Mouse (Mus musculus): ENCODE results near the gene Gstp3.
"Not testable (repeated sequence)": the region's sequence is repeated elsewhere in the genome, so short reads cannot be mapped to it uniquely, and the experiment has no call there.

Gstp3 gene

DNA sequence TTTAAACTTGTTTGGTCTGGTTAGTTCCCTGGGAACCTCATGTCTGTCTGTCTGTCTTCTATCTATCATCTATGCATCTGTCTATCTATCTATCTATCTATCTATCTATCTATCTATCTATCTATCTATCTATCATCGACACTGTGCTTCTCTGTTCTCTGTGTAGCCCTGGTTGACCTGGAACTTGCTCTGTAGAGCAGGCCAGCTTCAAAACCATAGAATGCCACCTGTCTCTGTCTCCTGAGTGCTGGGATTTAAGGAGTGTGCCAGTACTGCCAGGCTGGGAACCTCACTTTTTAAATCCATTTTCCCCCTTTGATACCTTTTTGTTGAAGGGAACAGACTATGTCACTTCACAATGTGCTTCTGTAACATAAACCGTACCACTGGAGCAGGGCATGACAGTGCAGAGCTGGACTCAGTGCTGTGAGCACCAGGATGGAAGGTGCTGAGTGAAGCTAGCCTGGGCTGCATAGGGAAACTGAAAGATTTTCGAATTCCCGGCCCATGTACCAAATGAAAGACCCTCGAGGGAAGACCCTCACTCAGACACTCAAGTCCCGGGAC, 1.6 kb upstream of the Gstp3 start:
- Histone ChIP-seq H3K36me3 (ENCODE audit: insufficient read depth, low read length) (no peaks in the 10 kb centered on the region), H3K9me3 (ENCODE audit: low read length) (no peaks in the 10 kb centered on the region), H3K4me1 (replicated peaks; ENCODE audit: low read depth, low read length) (peaks cover 49% of the 10 kb centered on the region), H3K4me3 (replicated peaks; ENCODE audit: low read length) (no peak overlapping the region), H3K27me3 (ENCODE audit: insufficient read depth, low read length) (no peaks in the 10 kb centered on the region)
- TF ChIP-seq POU5F1 (IDR thresholded peaks at IDR 0.05; ENCODE audit: borderline replicate concordance, low read length): no peak
- TF ChIP-seq CTCF (conservative IDR thresholded peaks at IDR 0.05; ENCODE audit: low read length): no peak
- TF ChIP-seq NANOG (IDR thresholded peaks at IDR 0.05; ENCODE audit: borderline replicate concordance, low read length): no peak

DNA sequence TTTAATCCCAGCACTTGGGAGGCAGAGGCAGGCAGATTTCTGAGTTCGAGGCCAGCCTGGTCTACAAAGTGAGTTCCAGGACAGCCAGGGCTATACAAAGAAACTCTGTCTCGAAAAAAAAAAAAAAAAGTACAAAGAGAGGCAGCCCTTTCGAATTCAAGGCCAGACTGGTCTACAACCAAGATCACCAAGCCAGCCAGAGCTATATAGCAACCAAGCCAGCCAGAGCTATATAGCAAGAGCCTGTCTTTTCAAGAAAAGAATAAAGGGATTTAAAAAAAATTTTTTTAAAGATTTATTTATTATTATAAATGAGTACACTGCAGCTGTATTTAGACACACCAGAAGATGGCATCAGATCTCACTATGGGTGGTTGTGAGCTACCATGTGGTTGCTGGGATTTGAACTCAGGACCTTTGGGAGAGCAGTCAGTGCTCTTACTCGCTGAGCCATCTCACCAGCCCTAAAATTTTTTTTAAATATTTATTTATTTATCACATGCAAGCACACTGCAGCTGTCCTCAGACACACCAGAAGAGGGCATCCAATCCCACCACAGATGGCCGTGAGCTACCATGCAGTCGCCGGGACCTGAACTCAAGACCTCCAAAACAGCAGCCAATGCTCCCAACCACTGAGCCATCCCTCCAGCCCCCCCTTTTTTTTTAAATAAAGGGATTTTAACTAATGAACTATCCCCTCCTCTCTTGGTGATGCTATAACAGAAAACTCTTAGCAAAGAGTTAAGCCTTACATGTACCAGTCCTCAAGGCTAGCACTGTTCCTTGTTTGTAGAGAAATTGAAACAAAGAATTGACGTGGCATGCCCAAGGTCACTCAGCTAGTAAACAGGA, 902 bp upstream of the Gstp3 start:
- H3K4me1 ChIP-seq (replicated peaks; ENCODE audit: low read depth, low read length): peaks cover 56% of the 10 kb centered on the region
- not testable (repeated sequence) for H3K36me3 ChIP-seq (ENCODE audit: insufficient read depth, low read length); H3K27me3 ChIP-seq (ENCODE audit: insufficient read depth, low read length); H3K4me3 ChIP-seq (replicated peaks; ENCODE audit: low read length); H3K9me3 ChIP-seq (ENCODE audit: low read length)

DNA sequence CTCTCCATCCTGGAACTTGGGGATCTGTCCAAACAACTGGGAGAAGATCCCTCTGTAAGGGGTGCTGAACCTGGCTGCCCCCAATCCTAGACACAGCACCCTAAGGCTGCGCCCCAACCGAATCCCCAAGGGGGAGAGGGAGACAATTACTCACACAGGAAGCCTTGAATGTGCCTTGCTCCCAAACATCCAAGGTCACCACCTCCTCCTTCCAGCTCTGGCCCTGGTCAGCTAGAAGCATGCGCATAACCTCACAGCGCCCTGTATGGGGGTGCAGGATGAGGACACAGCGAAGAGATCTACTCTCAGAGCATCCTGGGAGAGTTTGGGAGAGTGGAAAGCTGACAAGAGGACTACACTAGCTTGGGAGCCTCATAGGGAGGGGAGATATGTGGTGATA, 788 bp downstream of the Gstp3 start:
- Histone ChIP-seq H3K27me3 (ENCODE audit: insufficient read depth, low read length) (no peaks in the 10 kb centered on the region), H3K4me1 (replicated peaks; ENCODE audit: low read depth, low read length) (peaks cover 66% of the 10 kb centered on the region), H3K4me3 (replicated peaks; ENCODE audit: low read length) (peak overlapping the region; percentile 59), H3K9me3 (ENCODE audit: low read length) (no peaks in the 10 kb centered on the region), H3K36me3 (ENCODE audit: insufficient read depth, low read length) (no peaks in the 10 kb centered on the region)
- no peak for TF ChIP-seq NANOG (IDR thresholded peaks at IDR 0.05; ENCODE audit: borderline replicate concordance, low read length)
- TF ChIP-seq POU5F1 (IDR thresholded peaks at IDR 0.05; ENCODE audit: borderline replicate concordance, low read length): no peak; the same call in 1 of the 2 replicates
- TF ChIP-seq CTCF (conservative IDR thresholded peaks at IDR 0.05; ENCODE audit: low read length): no peak

DNA sequence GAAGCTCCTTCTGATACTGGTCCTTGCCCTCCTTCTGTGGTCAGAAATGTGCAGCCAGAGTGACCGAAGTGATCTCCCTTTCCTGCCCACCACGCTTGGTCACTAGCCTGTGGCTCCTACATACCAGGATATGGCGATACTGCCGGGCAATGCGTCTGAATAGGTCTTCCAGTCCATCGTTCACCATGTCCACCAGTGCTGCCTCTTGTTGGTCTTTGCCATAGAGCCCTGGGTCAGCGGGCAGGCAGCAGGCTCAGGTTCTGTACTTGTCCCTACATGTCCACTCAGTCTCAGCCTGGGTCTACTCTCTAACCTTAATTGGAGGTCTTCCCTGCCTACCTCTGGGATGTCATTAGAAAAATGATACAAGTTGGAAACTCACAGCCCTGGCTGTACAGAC, 1.4 kb downstream of the Gstp3 start:
- peaks cover 71% of the 10 kb centered on the region for H3K4me1 ChIP-seq (replicated peaks; ENCODE audit: low read depth, low read length)
- H3K27me3 ChIP-seq (ENCODE audit: insufficient read depth, low read length): no peaks in the 10 kb centered on the region
- H3K9me3 ChIP-seq (ENCODE audit: low read length): no peaks in the 10 kb centered on the region
- no peak for TF ChIP-seq CTCF (conservative IDR thresholded peaks at IDR 0.05; ENCODE audit: low read length)
- TF ChIP-seq POU5F1 (IDR thresholded peaks at IDR 0.05; ENCODE audit: borderline replicate concordance, low read length): no peak
- no peak for TF ChIP-seq NANOG (IDR thresholded peaks at IDR 0.05; ENCODE audit: borderline replicate concordance, low read length)
- H3K4me3 ChIP-seq (replicated peaks; ENCODE audit: low read length): peak overlapping the region; percentile 59
- H3K36me3 ChIP-seq (ENCODE audit: insufficient read depth, low read length): no peaks in the 10 kb centered on the region

DNA sequence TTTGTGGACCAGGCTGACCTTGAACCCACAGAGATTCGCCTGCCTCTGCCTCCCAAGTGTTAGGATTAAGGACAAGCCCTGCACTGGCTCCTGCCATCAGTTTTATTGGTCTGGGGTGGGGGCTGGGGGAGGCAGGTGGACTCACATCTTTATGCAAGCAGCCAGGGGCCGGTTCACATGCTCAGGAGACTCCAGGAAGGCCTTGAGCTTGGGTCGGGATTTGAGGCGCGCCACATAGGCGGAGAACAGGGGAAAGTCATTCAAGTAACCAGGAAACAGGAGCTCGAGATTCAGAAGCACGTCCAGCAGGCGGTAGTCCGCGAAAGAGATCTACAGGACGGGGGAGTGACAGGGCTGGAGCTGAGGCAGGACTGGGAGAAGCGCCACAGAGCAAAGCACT, 2.0 kb downstream of the Gstp3 start:
- peaks cover 77% of the 10 kb centered on the region for H3K4me1 ChIP-seq (replicated peaks; ENCODE audit: low read depth, low read length)
- peak overlapping the region; percentile 59 for H3K4me3 ChIP-seq (replicated peaks; ENCODE audit: low read length)
- no peaks in the 10 kb centered on the region for H3K36me3 ChIP-seq (ENCODE audit: insufficient read depth, low read length)
- no peaks in the 10 kb centered on the region for H3K9me3 ChIP-seq (ENCODE audit: low read length)
- no peaks in the 10 kb centered on the region for H3K27me3 ChIP-seq (ENCODE audit: insufficient read depth, low read length)
- no peak for TF ChIP-seq CTCF (conservative IDR thresholded peaks at IDR 0.05; ENCODE audit: low read length)
- no peak for TF ChIP-seq NANOG (IDR thresholded peaks at IDR 0.05; ENCODE audit: borderline replicate concordance, low read length)
- no peak for TF ChIP-seq POU5F1 (IDR thresholded peaks at IDR 0.05; ENCODE audit: borderline replicate concordance, low read length)

DNA sequence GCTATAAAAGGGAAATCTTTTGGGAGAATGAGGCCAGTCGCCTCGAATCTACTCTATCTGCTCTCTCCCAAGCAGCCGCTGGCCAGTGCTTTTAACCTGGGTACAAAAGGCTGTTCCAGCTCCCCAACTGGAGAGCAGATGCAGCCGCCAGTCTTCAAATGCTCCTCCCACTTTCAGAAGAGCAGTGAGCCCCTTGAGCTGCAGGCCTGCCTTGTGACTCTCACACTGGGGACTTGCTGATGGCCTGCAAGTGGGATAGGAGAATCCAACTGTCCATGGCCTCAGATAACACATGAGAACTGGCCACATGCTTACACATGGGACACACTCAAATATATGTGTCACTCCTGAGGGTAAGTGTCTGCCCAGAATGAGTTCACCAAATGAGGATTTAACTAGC, 2.6 kb downstream of the Gstp3 start:
- H3K36me3 ChIP-seq (ENCODE audit: insufficient read depth, low read length): no peaks in the 10 kb centered on the region
- peak overlapping the region; percentile 59 for H3K4me3 ChIP-seq (replicated peaks; ENCODE audit: low read length)
- no peaks in the 10 kb centered on the region for H3K9me3 ChIP-seq (ENCODE audit: low read length)
- TF ChIP-seq CTCF (conservative IDR thresholded peaks at IDR 0.05; ENCODE audit: low read length): no peak
- no peak for TF ChIP-seq POU5F1 (IDR thresholded peaks at IDR 0.05; ENCODE audit: borderline replicate concordance, low read length)
- no peak for TF ChIP-seq NANOG (IDR thresholded peaks at IDR 0.05; ENCODE audit: borderline replicate concordance, low read length)
- H3K27me3 ChIP-seq (ENCODE audit: insufficient read depth, low read length): no peaks in the 10 kb centered on the region
- peaks cover 80% of the 10 kb centered on the region for H3K4me1 ChIP-seq (replicated peaks; ENCODE audit: low read depth, low read length)

DNA sequence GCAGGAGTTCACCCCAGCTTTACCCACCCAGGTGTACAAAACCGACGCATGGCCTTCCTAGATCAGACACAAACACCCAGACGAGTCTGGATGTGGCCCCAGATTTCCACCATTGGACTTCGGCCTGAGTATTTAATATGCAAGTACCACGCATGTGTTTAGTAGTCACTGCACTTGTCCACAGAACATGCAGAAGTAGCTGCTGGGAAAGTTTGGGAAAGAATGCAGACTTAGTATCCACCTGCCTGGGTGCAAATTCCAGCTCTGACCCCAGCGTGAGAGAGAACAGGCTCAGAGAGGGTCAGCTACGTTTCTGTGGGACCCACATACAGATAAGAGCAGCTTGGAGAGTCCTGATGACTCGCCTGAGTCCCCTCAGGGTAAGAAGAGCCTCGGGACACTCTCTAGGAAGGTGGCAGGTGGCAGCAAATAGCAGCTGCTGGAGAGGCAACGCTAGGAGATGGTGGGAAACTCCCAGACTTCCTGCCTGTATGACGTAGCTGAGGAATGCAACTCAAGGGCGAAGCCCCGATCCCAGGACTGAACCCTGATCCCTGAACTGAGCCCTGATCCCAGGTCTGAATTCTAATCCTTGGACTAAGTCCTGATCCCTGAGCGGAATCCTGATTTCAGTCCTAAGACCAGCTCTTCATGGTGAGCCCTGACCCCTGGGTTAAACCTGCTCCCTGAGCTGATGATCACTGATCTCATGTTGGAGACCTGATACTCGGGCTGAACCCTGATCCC, 3.2 kb downstream of the Gstp3 start:
- no peak for TF ChIP-seq POU5F1 (IDR thresholded peaks at IDR 0.05; ENCODE audit: borderline replicate concordance, low read length)
- TF ChIP-seq NANOG (IDR thresholded peaks at IDR 0.05; ENCODE audit: borderline replicate concordance, low read length): no peak
- no peak for TF ChIP-seq CTCF (conservative IDR thresholded peaks at IDR 0.05; ENCODE audit: low read length)
- peak overlapping the region; percentile 59 for H3K4me3 ChIP-seq (replicated peaks; ENCODE audit: low read length)
- peaks cover 80% of the 10 kb centered on the region for H3K4me1 ChIP-seq (replicated peaks; ENCODE audit: low read depth, low read length)
- H3K9me3 ChIP-seq (ENCODE audit: low read length): no peaks in the 10 kb centered on the region
- H3K27me3 ChIP-seq (ENCODE audit: insufficient read depth, low read length): no peaks in the 10 kb centered on the region
- no peaks in the 10 kb centered on the region for H3K36me3 ChIP-seq (ENCODE audit: insufficient read depth, low read length)

DNA sequence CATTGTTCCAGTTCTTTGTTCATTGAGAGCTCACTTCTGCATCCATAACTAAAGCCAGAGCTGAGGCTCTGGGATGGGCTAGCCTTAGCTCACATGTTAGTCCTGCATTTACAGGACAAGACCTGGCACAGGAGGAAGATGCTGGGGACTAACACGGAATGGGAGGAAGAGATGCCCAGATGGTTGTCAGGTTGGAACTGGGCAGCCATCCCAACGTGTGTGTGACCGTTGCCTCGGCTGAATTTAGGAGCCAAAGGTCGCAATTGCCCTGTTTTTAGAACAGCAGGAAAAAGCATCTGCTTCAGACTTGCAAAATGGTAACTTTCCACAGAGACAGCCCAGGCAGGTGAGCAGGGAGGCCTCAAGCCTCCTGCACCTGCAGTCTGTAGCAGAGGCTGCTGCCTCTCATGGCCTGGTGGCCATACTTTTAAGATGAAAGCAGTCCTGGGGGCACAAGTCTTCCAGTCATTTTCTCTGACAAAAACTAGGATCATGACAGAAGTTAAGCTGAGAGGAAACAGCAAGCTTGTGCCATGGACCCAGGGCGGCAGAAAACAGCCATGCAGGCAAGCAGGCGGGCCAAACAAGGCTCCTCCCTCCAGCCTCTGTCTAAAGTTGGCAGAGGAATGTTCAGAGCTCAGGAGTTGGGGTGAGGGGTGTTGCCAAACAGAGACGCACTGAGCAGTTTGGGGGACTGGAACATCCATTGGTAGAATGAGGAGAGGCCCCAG, 4.0 kb downstream of the Gstp3 start:
- Histone ChIP-seq H3K4me1 (replicated peaks; ENCODE audit: low read depth, low read length) (peaks cover 73% of the 10 kb centered on the region), H3K27me3 (ENCODE audit: insufficient read depth, low read length) (no peaks in the 10 kb centered on the region), H3K4me3 (replicated peaks; ENCODE audit: low read length) (peak overlapping the region; percentile 59), H3K9me3 (ENCODE audit: low read length) (peaks cover 3% of the 10 kb centered on the region; the same call in 1 of the 2 replicates), H3K36me3 (ENCODE audit: insufficient read depth, low read length) (no peaks in the 10 kb centered on the region)
- TF ChIP-seq CTCF (conservative IDR thresholded peaks at IDR 0.05; ENCODE audit: low read length) (no peak), POU5F1 (IDR thresholded peaks at IDR 0.05; ENCODE audit: borderline replicate concordance, low read length) (no peak), NANOG (IDR thresholded peaks at IDR 0.05; ENCODE audit: borderline replicate concordance, low read length) (no peak)
